Mouse (Mus musculus) forebrain, postnatal 0 days (tissue): Measurements from ENCODE around the gene Dlgap5. TPM values are rescaled to one million over a fixed set of nuclear protein-coding genes. Genes with fewer than 3 reads are reported as not detected.

Source experiments
- ATAC-seq: fragments of 200-750 bp; cut with Nextera tagmentation; 2 replicates; pipeline ENCODE4 v1.8.0; 2017; ENCODE audit warnings: mild to moderate bottlenecking, moderate library complexity
- DNase-seq: peaks from one replicate; pipeline ENCODE4 v3.0.0-alpha.2; 2015
- H3K27ac ChIP-seq: fragments of 300-500 bp; sonication (generic); 2 replicates; pipeline ENCODE4 v1.5.1; 2014; ENCODE audit warnings: low read depth, mild to moderate bottlenecking, antibody characterized with exemption, low read length, moderate library complexity, mixed read lengths
- H3K27me3 ChIP-seq: fragments of 300-500 bp; sonication (generic); 2 replicates; pipeline ENCODE4 v1.6.1; 2014; ENCODE audit warnings: mild to moderate bottlenecking, low read length, mixed read lengths; ENCODE audit not compliant: insufficient read depth
- H3K36me3 ChIP-seq: fragments of 300-500 bp; sonication (generic); 2 replicates; pipeline ENCODE4 v1.6.1; 2014; ENCODE audit warnings: mild to moderate bottlenecking, moderate library complexity; ENCODE audit not compliant: insufficient read depth
- H3K4me1 ChIP-seq: fragments of 300-500 bp; sonication (generic); 2 replicates; pipeline ENCODE4 v1.6.1; 2014; ENCODE audit warnings: antibody characterized with exemption; ENCODE audit not compliant: insufficient read depth
- H3K4me2 ChIP-seq: fragments of 300-500 bp; sonication (generic); 2 replicates; pipeline ENCODE4 v1.6.1; 2014; ENCODE audit warnings: low read depth, mild to moderate bottlenecking, moderate library complexity
- H3K4me3 ChIP-seq: fragments of 300-500 bp; sonication (generic); 2 replicates; pipeline ENCODE4 v1.5.1; 2014; ENCODE audit warnings: low read depth, low read length, mixed read lengths
- H3K9ac ChIP-seq: fragments of 300-500 bp; sonication (generic); 2 replicates; pipeline ENCODE4 v1.6.1; 2014; ENCODE audit warnings: mild to moderate bottlenecking
- H3K9me3 ChIP-seq: fragments of 300-500 bp; sonication (generic); 2 replicates; pipeline ENCODE4 v1.6.1; 2016; ENCODE audit warnings: low read length
- CTCF ChIP-seq: sonication (generic); IDR thresholded peaks from 2 replicates; pipeline ENCODE4 v1.5.1; 2016; ENCODE audit warnings: antibody characterized with exemption, control low read depth, low read depth
- WGBS: fragments of 180-500 bp; shearing (Covaris S2); extraction: QIAGEN DNeasy Blood & Tissue Kit; methylation state at CpG from one replicate; pipeline ENCODE4 v1.1.7; 2014; 5-methylcytosine and 5-hydroxymethylcytosine counted together
- polyA plus RNA-seq: library from polyadenylated mRNA; unstranded; fragments of >200 nt; fragmentation: Nextera tagmentation; extraction: Ambion mirVana; gene quantifications from 2 replicates; pipeline ENCODE4 v1.2.1, GENCODE M21; 2015
- total RNA-seq: library from RNA; depleted of rRNA; stranded (reverse); fragments of >200 nt; gene quantifications from 2 replicates; pipeline ENCODE4 v1.2.3, GENCODE M21; 2014; rRNA removed

Gene Dlgap5
- total RNA-seq: 2.3 and 9.4 TPM in 2 replicates
- polyA plus RNA-seq: 2.9 and 3.3 TPM in 2 replicates

- Histone ChIP-seq H3K9me3 (no peaks in the 10 kb centered on the region), H3K4me3 (peak within 1 kb of the TSS; percentile 38), H3K4me1 (no peaks in the 10 kb centered on the region), H3K36me3 (no peaks in the 10 kb centered on the region), H3K4me2 (peak within 1 kb of the TSS; percentile 64), H3K27me3 (no peaks in the 10 kb centered on the region), H3K27ac (no peak within 1 kb of the TSS), H3K9ac (peak within 1 kb of the TSS; percentile 18; the same call in 1 of the 2 replicates)
- no peak for TF ChIP-seq CTCF
- ATAC-seq (peak; percentile 99), DNase-seq (peak; percentile 94)
- WGBS: 3% methylated on average over 36 of the region's 36 CpGs
Measured at GRCm38 (mm10) chr14:47417775-47418665, at the start of gene Dlgap5. Gene Dlgap5, minus strand, starts transcription at chr14:47418407.

GRCm38 (mm10) chr14:47465468-47466175 is 47.4 kb upstream of the Dlgap5 start:
- H3K4me3 ChIP-seq: no peak overlapping the region

GRCm38 (mm10) chr14:47464426-47464825 is 46.2 kb upstream of the Dlgap5 start:
- no peak for DNase-seq
- Histone ChIP-seq H3K27ac (no peak overlapping the region), H3K4me1 (0 out of 2 replicates have a peak, but pooled peaks cover 4% of the 10 kb centered on the region), H3K27me3 (no peaks in the 10 kb centered on the region), H3K9me3 (no peaks in the 10 kb centered on the region), H3K4me3 (no peak overlapping the region), H3K9ac (no peak overlapping the region), H3K36me3 (no peaks in the 10 kb centered on the region), H3K4me2 (no peak overlapping the region)
- WGBS: 84% methylated on average over 10 of the region's 10 CpGs
- no peak for TF ChIP-seq CTCF
- ATAC-seq: no peak

More at GRCm38 (mm10) chr14:47465468-47466175, 47.4 kb upstream of the Dlgap5 start:
- Histone ChIP-seq H3K36me3 (no peaks in the 10 kb centered on the region), H3K9me3 (no peaks in the 10 kb centered on the region), H3K4me2 (no peak overlapping the region), H3K27me3 (no peaks in the 10 kb centered on the region), H3K4me1 (0 out of 2 replicates have a peak, but pooled peaks cover 4% of the 10 kb centered on the region), H3K27ac (no peak overlapping the region), H3K9ac (no peak overlapping the region)
- WGBS: 40% methylated on average over 7 of the region's 7 CpGs
- DNase-seq: peak; percentile 59
- ATAC-seq: peak; percentile 70
- no peak for TF ChIP-seq CTCF

GRCm38 (mm10) chr14:47462877-47463460 is 44.8 kb upstream of the Dlgap5 start:
- H3K4me1 ChIP-seq: 0 out of 2 replicates have a peak, but pooled peaks cover 4% of the 10 kb centered on the region
- TF ChIP-seq CTCF: no peak
- 51% methylated on average over 9 of the region's 9 CpGs for whole genome bisulfite sequencing

GRCm38 (mm10) chr14:47462453-47462852 is 44.2 kb upstream of the Dlgap5 start:
- ATAC-seq: no peak
- no peak overlapping the region for H3K4me2 ChIP-seq
- H3K36me3 ChIP-seq: no peaks in the 10 kb centered on the region
- H3K4me3 ChIP-seq: no peak overlapping the region
- TF ChIP-seq CTCF: no peak
- WGBS: 75% methylated on average over 4 of the region's 4 CpGs
- H3K9me3 ChIP-seq: no peaks in the 10 kb centered on the region
- H3K9ac ChIP-seq: no peak overlapping the region
- 0 out of 2 replicates have a peak, but pooled peaks cover 4% of the 10 kb centered on the region for H3K4me1 ChIP-seq
- no peak for DNase-seq
- H3K27ac ChIP-seq: no peak overlapping the region
- no peaks in the 10 kb centered on the region for H3K27me3 ChIP-seq

More at GRCm38 (mm10) chr14:47462877-47463460, 44.8 kb upstream of the Dlgap5 start:
- Histone ChIP-seq H3K4me2 (no peak overlapping the region), H3K4me3 (no peak overlapping the region), H3K9me3 (no peaks in the 10 kb centered on the region), H3K27ac (no peak overlapping the region), H3K27me3 (no peaks in the 10 kb centered on the region), H3K9ac (no peak overlapping the region), H3K36me3 (no peaks in the 10 kb centered on the region)
- peak; percentile 86 for DNase-seq
- peak; percentile 60 for ATAC-seq

- Histone ChIP-seq H3K27me3 (no peaks in the 10 kb centered on the region), H3K9me3 (no peaks in the 10 kb centered on the region), H3K36me3 (no peaks in the 10 kb centered on the region), H3K27ac (no peak overlapping the region), H3K9ac (no peak overlapping the region), H3K4me1 (0 out of 2 replicates have a peak, but pooled peaks cover 4% of the 10 kb centered on the region), H3K4me2 (no peak overlapping the region), H3K4me3 (no peak overlapping the region)
- ATAC-seq (no peak), DNase-seq (no peak)
- no peak for TF ChIP-seq CTCF
- WGBS: 90% methylated on average over 8 of the region's 8 CpGs
Measured at GRCm38 (mm10) chr14:47461997-47462396, 43.8 kb upstream of the Dlgap5 start.
